Mouse (Mus musculus): ENCODE measurements around the gene Tnip3.

Tnip3 gene

GRCm38 (mm10) chr6:65651376-65651775 is 126.3 kb downstream of the Tnip3 start:
- DNase-seq (ENCODE audit: low read depth): peak; percentile 40

GRCm38 (mm10) chr6:65661272-65661671 is 136.2 kb downstream of the Tnip3 start:
- no peak for DNase-seq (ENCODE audit: low read depth)

- peak; percentile 68 for DNase-seq (ENCODE audit: low read depth)
These were observed 136.9 kb downstream of the Tnip3 start for GRCm38 (mm10) chr6:65662050-65662449.

DNA sequence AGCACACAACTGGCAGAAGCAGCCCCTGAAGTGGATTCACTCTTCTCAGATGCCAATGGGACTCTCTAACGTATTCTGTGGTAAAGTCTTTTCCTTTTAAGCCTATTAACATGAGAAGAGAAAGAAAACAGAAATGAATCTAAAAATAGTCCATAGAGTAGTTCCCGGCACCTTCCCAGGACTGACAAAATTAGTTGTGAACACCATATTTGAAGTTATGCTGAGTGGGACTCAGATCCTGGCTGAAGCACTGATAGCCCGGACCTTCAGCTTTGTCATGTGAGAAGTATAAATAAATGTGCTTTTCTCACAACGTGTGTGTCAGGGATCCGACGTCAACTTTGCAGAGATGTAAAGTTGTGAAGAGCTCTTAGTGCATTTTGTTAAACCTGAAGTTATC is 138.9 kb downstream of the Tnip3 start:
- no peak for DNase-seq (ENCODE audit: low read depth)

DNA sequence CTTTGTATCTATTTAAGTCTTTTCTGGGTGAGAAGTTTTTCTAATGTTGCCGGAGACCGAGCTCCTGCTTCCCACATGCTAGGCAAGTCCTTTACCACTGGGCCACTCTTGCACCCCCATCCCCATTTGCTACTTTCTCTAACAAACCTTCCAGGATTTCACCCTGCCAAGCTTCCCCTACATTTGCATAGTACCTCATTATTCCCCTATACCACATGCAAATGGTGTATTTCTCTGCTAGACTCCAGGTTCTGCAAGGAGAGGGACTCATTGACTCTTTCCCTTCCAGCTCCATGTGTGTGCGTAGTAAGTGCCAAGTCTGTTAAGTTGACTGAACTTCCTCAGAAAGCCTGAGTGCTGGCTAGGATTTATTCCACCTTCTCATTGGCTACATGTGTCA is 141.2 kb downstream of the Tnip3 start:
- no peak for DNase-seq (ENCODE audit: low read depth)

DNA sequence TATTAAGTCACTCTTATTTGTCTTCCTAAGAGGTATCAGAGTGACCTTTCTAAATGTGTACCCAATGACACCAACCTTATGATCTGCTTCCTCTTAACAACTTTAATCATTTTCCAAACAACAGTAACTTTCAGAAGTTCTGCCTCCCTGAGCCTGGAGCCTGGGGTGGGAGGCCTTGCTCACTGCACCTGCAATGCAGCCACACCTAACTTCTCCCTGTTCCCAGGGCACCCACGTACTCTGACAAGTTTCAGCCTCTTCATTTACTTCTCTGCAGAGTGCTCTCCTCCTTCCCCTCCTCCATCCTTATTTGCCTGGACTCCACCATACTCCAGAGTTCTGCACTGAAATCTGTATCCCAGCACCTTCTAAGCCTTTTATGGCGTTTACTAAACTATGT is 144.9 kb downstream of the Tnip3 start:
- DNase-seq (ENCODE audit: low read depth): no peak

- DNase-seq (ENCODE audit: low read depth): no peak
These were observed 145.9 kb downstream of the Tnip3 start for GRCm38 (mm10) chr6:65670981-65671411.

DNA sequence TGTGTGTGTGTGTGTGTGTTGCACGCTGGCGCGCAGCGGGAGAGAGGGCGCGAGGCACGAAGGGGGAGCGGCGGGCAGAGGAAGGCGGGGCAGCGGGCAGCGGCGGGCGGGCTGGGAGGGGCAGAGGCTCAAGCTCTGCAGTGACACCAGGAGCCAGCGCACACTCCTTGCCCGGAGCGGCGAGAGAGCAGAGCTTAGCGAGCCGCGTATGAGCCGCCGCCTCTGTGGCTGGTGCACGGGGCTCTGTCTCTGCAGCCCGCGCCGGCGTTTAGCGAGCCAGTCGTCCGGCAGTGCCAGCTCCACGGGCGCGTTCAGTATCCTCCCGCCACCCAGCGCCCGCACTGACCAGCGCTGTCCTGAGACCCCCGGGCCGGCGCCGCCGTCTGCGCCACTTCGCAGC is 146.3 kb downstream of the Tnip3 start, which contains the start of gene Ndnf:
Ndnf (plus strand) TSS at position 140 of the 400 bp plus-strand sequence.
- peak; percentile 67 for DNase-seq (ENCODE audit: low read depth)

DNA sequence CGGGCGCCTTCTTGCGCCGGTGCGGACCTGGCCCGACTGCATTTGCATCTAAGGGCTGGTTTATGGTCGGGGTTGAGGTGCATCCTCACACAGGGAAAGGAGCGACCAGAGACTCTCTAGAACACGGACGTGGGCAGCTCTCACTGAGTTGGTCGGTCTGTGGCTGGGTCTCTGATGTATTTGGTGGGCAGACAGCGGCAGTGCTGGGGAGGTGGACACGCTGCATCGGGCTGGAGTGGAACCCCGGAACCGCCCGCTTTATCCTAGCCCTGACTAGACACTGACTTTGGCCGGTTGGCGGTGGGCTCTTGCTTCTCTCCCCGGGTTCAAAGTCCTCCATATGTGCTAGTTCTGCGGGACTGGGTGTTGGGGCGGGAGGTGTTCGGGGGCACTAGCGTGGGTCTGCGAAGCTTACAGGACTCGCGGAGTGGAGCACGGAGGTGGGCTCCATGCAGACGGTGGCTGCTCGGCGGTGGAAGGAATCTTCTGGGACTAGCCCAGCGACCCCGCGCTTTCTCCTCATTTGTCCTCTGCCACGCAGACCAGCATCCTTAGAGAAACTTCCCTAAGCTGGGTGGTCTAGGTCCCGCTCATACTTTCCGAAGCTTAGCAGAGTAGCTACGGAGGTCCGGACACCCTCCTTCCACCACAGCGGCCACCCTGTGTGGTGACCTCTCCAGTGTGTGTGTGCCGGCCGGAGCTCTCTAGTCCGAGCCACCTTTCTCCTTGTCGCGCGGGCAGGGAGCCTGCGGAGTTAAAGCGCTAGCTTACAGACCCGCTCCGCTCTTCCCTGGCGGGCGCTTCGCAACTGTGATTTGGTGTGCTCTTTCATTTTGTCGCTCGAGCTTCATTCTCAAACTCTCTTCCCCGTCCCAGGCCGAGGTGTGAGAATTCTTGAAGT is 147.3 kb downstream of the Tnip3 start:
- peak; percentile 54 for DNase-seq (ENCODE audit: low read depth)
